Mouse (Mus musculus) intestine, embryonic 14.5 days (tissue): ENCODE measurements around the gene Vmn1r28. TPM values are rescaled to one million over a fixed set of nuclear protein-coding genes. Genes with fewer than 3 reads are reported as not detected.
"Not testable (repeated sequence)": the region's sequence is repeated elsewhere in the genome, so short reads cannot be mapped to it uniquely, and the experiment has no call there.

Source experiments
- ATAC-seq: fragments of 200-750 bp; cut with Nextera tagmentation; replicated peaks from 2 replicates; pipeline ENCODE4 v1.8.0; 2017; ENCODE audit warnings: low read depth, moderate number of reproducible peaks, moderate TSS enrichment, moderate library complexity; ENCODE audit not compliant: low FRiP score, low TSS enrichment
- DNase-seq: peaks from one replicate; pipeline ENCODE4 v3.0.0-alpha.2; 2018; ENCODE audit warnings: low spot score
- H3K27ac ChIP-seq: fragments of 300-500 bp; sonication (generic); 2 replicates; pipeline ENCODE4 v1.5.1; 2014; ENCODE audit warnings: low read depth, mild to moderate bottlenecking, control low read depth
- H3K27me3 ChIP-seq: fragments of 300-500 bp; sonication (generic); replicated peaks from 2 replicates; pipeline ENCODE4 v1.6.1; 2014; ENCODE audit warnings: low read length, control low read depth; ENCODE audit not compliant: control insufficient read depth, insufficient read depth
- H3K36me3 ChIP-seq: fragments of 300-500 bp; sonication (generic); 2 replicates; pipeline ENCODE4 v1.6.1; 2014; ENCODE audit warnings: low read length, control low read depth; ENCODE audit not compliant: control insufficient read depth, insufficient read depth
- H3K4me1 ChIP-seq: fragments of 300-500 bp; sonication (generic); replicated peaks from 2 replicates; pipeline ENCODE4 v1.6.1; 2014; ENCODE audit warnings: low read length, control low read depth, mixed read lengths; ENCODE audit not compliant: control insufficient read depth, insufficient read depth
- H3K4me2 ChIP-seq: fragments of 300-500 bp; sonication (generic); 2 replicates; pipeline ENCODE4 v1.6.1; 2014; ENCODE audit warnings: low read length
- H3K4me3 ChIP-seq: fragments of 300-500 bp; sonication (generic); 2 replicates; pipeline ENCODE4 v1.5.1; 2014; ENCODE audit warnings: low read depth, low read length, control low read depth, mixed read lengths
- H3K9ac ChIP-seq: fragments of 300-500 bp; sonication (generic); 2 replicates; pipeline ENCODE4 v1.6.1; 2014; ENCODE audit warnings: mild to moderate bottlenecking, low read length
- H3K9me3 ChIP-seq: fragments of 300-500 bp; sonication (generic); 2 replicates; pipeline ENCODE4 v1.6.1; 2016; ENCODE audit warnings: low read length, control low read depth; ENCODE audit not compliant: control insufficient read depth
- WGBS: fragments of 180-500 bp; shearing (Covaris S2); extraction: QIAGEN DNeasy Blood & Tissue Kit; methylation state at CpG from one replicate; pipeline ENCODE4 v1.1.7; 2014; 5-methylcytosine and 5-hydroxymethylcytosine counted together
- polyA plus RNA-seq: library from polyadenylated mRNA; unstranded; fragments of >200 nt; fragmentation: Nextera tagmentation; extraction: Ambion mirVana; gene quantifications from 2 replicates; pipeline ENCODE4 v1.2.1, GENCODE M21; 2014

Vmn1r28 gene
- polyA plus RNA-seq = not detected in 2 replicates

DNA sequence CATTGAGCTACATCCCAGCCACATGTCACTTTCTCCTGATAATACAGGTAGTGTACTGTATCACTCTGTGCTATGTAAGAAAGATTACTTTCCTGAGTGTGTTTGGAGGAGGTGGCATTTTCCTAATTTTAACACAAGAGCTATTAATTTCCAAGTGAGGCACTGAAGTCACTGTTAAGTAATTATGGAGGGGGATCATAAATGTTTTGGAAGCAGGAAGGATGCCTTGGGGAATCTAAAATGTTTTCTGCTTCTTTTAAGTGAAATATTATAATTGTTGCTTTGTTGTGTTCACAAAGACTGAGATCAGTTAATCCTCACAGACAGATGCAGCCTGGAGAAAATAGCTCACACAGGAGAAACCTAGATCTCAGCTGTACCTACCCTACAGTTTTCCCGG lies at the start of gene Vmn1r28:
Vmn1r28 (plus strand) TSS at position 301 of the 400 bp plus-strand sequence.
- H3K36me3 ChIP-seq = no peaks in the 10 kb centered on the region
- ATAC-seq (no peak), DNase-seq (no peak)
- H3K4me3 ChIP-seq = no peak within 1 kb of the TSS
- no peaks in the 10 kb centered on the region for H3K4me1 ChIP-seq
- H3K9me3 ChIP-seq = no peaks in the 10 kb centered on the region
- 89% methylated on average over 1 of the region's 1 CpGs for WGBS
- H3K27me3 ChIP-seq = no peaks in the 10 kb centered on the region
- no peak within 1 kb of the TSS for H3K9ac ChIP-seq
- H3K4me2 ChIP-seq = no peak within 1 kb of the TSS
- H3K27ac ChIP-seq = no peak within 1 kb of the TSS

DNA sequence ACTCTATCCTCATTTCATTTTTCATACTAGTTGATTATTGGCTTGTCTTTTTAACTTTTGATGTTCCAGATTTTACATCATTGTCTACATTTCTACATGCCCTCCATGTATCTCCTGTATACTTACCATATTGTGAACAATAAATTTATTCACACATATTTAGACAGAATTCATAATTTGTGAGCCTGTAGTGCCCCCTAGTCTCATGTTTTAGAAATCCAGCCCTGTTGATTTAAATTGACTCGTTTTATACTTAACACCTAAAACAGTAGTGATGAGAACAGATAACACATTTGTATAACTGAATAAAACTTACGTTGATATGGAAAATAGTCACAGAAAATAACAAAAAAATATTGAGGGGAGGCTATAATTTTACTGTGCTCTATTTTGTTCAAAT lies 45.7 kb upstream of the Vmn1r28 start:
- H3K9ac ChIP-seq = no peak overlapping the region
- 71% methylated on average over 2 of the region's 2 CpGs for WGBS
- no peak overlapping the region for H3K4me2 ChIP-seq
- DNase-seq (no peak), ATAC-seq (no peak)
- H3K27me3 ChIP-seq = no peaks in the 10 kb centered on the region
- H3K4me3 ChIP-seq = no peak overlapping the region
- no peaks in the 10 kb centered on the region for H3K4me1 ChIP-seq
- H3K9me3 ChIP-seq = no peaks in the 10 kb centered on the region
- no peaks in the 10 kb centered on the region for H3K36me3 ChIP-seq
- no peak overlapping the region for H3K27ac ChIP-seq

DNA sequence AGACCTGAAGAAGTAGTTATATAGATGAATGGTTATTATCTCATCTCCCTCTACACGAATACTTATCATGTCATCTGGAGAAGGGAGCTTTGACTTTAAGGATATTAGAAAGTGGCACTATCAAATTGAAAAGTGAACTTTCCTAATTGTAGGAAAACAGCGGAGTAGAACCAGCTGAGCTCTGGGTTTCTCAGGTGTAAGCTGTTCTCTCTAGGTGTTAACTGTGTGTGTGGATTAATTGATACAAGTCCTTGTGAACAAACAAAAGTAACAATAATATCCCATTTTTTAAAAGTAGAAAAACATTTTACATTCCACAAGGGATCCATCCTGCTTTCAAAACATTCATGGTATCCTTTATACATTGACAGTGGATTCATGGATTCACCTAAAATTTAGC lies 43.1 kb upstream of the Vmn1r28 start, which contains the start of gene Vmn1r27:
Vmn1r27 (minus strand) TSS at position 101 of the 400 bp plus-strand sequence.
- WGBS = 75% methylated on average over 2 of the region's 2 CpGs
- Histone ChIP-seq H3K36me3 (no peaks in the 10 kb centered on the region), H3K4me3 (no peak within 1 kb of the TSS), H3K4me1 (no peaks in the 10 kb centered on the region), H3K27ac (no peak within 1 kb of the TSS), H3K9me3 (no peaks in the 10 kb centered on the region), H3K9ac (no peak within 1 kb of the TSS), H3K4me2 (no peak within 1 kb of the TSS), H3K27me3 (no peaks in the 10 kb centered on the region)
- ATAC-seq (no peak), DNase-seq (no peak)

DNA sequence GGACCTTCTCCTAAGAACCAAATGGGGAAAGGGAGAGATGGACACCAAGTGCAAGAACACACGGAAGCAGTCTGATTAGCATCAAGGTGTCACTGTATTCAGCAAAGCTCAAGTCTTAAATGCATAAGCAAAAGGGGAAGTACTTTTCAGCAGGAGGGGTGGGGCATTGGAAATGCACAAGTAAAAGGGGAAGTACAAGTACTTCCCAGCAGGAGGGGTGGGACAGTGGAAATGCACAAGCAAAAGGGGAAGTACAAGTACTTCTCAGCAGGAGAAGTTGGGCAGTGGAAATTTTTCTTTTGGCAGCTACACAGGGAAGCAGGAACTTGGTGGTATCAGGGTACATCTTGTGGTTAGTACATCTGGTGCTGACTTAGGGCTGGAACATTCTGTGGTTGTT lies 17.8 kb downstream of the Vmn1r28 start:
- 94% methylated on average over 1 of the region's 1 CpGs for WGBS
- not testable (repeated sequence) for ATAC-seq

DNA sequence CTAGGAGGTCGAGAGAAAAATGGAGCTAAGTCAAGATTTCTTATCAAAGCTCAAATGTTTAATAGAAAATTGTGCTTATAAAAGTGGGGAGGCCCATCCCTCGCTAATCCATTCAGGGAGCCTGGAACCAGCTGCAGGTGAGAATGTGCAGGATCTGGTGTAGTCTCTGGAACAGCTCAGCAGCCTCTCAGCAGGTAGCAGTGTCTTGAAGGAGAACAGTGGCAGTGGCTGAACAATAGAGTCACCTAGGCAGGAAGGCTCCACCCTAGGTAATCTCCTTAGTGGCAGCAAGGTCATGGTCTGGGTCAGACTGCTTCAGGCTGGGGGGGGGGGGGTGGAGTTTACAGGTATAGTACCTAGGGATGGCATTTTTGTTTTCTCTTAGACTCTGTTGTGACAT lies 30.4 kb downstream of the Vmn1r28 start:
- Histone ChIP-seq H3K4me3 (no peak overlapping the region), H3K4me1 (no peaks in the 10 kb centered on the region), H3K4me2 (no peak overlapping the region), H3K27ac (no peak overlapping the region), H3K36me3 (no peaks in the 10 kb centered on the region), H3K9me3 (no peaks in the 10 kb centered on the region), H3K9ac (no peak overlapping the region), H3K27me3 (no peaks in the 10 kb centered on the region)
- no peak for DNase-seq
- no peak for ATAC-seq
- WGBS = 74% methylated on average over 2 of the region's 2 CpGs

More for the DNA sequence above, 17.8 kb downstream of the Vmn1r28 start:
- not testable (repeated sequence) for H3K4me2 ChIP-seq, H3K36me3 ChIP-seq, H3K27ac ChIP-seq, H3K4me3 ChIP-seq, H3K9ac ChIP-seq, DNase-seq, H3K9me3 ChIP-seq, H3K4me1 ChIP-seq, H3K27me3 ChIP-seq

DNA sequence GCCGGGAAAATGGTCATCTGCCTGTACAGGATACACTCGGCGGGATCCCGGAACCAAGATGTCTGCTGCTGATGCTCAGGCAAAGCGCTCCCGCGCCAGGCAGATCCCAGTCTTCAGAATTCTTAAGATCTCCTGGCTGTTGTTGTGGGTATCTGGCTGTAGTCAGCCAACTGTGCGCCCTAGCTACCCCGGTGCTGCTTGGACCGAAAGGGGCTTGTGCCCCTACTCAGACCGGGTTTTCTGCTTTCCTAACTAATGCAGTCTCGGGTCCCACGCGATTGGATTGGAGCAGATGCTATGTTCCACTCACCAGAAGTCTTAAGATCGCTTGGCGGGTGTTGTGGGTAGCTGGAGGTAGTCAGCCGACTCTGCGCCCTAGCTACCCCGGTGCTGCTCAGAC lies 36.7 kb downstream of the Vmn1r28 start:
- not testable (repeated sequence) for H3K27ac ChIP-seq, H3K4me3 ChIP-seq, ATAC-seq, H3K9ac ChIP-seq, H3K9me3 ChIP-seq, H3K36me3 ChIP-seq, H3K27me3 ChIP-seq, H3K4me1 ChIP-seq, DNase-seq, H3K4me2 ChIP-seq
- 82% methylated on average over 19 of the region's 19 CpGs for WGBS

DNA sequence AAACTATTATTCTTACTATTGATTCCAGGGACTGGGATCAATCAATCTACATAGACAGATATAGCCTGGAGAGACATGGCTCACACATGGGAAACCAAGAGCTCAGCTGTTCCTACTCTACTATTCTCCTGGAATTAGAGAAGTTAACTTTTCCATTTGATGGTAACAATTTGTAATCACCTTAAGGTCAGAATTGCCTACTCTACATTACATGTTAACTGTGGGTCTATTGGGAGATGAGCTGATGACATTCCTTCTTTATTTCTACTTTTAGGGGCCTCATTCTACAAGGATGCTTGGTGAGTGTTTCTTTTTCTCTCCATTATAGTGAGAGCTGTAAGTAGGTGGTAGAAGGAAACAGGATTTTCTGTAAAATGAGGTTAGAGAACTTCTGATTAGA lies 39.4 kb downstream of the Vmn1r28 start, which contains the start of gene Vmn1r29:
Vmn1r29 (plus strand) TSS at position 301 of the 400 bp plus-strand sequence.
- no peaks in the 10 kb centered on the region for H3K36me3 ChIP-seq
- H3K27me3 ChIP-seq = no peaks in the 10 kb centered on the region
- H3K4me2 ChIP-seq = no peak within 1 kb of the TSS
- no peak within 1 kb of the TSS for H3K9ac ChIP-seq
- DNase-seq (no peak), ATAC-seq (no peak)
- no peaks in the 10 kb centered on the region for H3K4me1 ChIP-seq
- no peak within 1 kb of the TSS for H3K27ac ChIP-seq
- no peaks in the 10 kb centered on the region for H3K9me3 ChIP-seq
- H3K4me3 ChIP-seq = no peak within 1 kb of the TSS

Other genes with a start within 250 kb of the Vmn1r28 start
- not detected in 2 replicates for gene Vmn1r26, start 246.9 kb upstream of the Vmn1r28 start, polyA plus RNA-seq
- gene Vmn1r27, start 43.2 kb upstream of the Vmn1r28 start, polyA plus RNA-seq = not detected in 2 replicates
- not detected in 2 replicates for gene Vmn1r29, start 39.5 kb downstream of the Vmn1r28 start, polyA plus RNA-seq
- gene Vmn1r30, start 181.3 kb downstream of the Vmn1r28 start, polyA plus RNA-seq = not detected in 2 replicates
- gene Vmn1r31, start 213.3 kb downstream of the Vmn1r28 start, polyA plus RNA-seq = not detected in 2 replicates